ENCODE assay signal across 18 mouse cellular contexts in the genomic region with DNA sequence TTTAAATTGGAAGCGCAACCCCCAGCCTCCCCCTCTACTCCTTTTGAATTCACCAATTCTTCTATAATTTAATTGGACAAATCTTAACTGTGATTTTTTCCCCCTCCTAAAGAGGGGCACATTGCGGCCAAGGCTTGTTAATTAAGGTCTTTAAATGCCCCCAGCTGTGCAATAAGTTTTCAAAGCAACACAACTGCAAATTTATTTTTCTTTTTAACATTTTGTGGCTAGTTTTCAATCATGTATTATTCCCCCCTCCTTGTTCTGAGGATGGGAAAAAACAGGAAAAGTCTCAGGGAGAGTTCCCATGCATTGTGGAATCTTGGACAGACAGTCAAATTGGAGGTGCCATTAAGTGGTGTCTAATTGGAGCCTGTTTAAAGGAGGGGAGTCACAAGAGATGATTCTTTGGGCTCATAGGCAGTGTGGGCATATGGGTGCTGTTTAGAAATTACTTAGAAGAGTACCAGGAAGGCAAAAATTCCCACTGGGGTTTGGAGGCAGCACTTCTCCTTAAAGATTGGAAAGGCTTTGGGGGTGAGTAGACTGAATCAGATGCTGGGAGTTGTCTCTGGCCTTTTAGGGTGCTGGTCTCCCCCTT.
"Had no signal": no experiment of that assay in that cellular context is flagged by ENCODE, and none has a peak within 500 bp of the region (broad histone marks: within the 10 kb centered on the region; RNA-seq: fewer than 3 reads in every experiment).

No protein-coding gene starts in this region.

- H3K9ac ChIP-seq: limb, embryonic 13.5 days; liver, embryonic 12.5 days; liver, embryonic 15.5 days; lung, embryonic 15.5 days; midbrain, embryonic 12.5 days had no signal

- H3K27ac ChIP-seq: kidney, postnatal 0 days; layer of hippocampus, adult 2 months; limb, embryonic 10.5 days; limb, embryonic 13.5 days; liver, embryonic 12.5 days; liver, embryonic 15.5 days; lung, embryonic 15.5 days; midbrain, embryonic 12.5 days had no signal

- H3K9me3 ChIP-seq: limb, embryonic 10.5 days; limb, embryonic 13.5 days; liver, embryonic 12.5 days; liver, embryonic 15.5 days; lung, embryonic 15.5 days; midbrain, embryonic 12.5 days had no signal

- ATAC-seq: liver, embryonic 12.5 days; midbrain, embryonic 16.5 days had no signal

- H3K27me3 ChIP-seq: limb, embryonic 13.5 days; liver, embryonic 12.5 days; liver, embryonic 15.5 days; lung, embryonic 15.5 days; midbrain, embryonic 12.5 days had no signal

- H3K36me3 ChIP-seq: limb, embryonic 10.5 days; limb, embryonic 13.5 days; liver, embryonic 12.5 days; liver, embryonic 15.5 days; lung, embryonic 15.5 days; midbrain, embryonic 12.5 days had no signal

- H3K4me2 ChIP-seq: limb, embryonic 13.5 days; liver, embryonic 12.5 days; liver, embryonic 15.5 days; lung, embryonic 15.5 days; midbrain, embryonic 12.5 days had no signal

- H3K4me1 ChIP-seq: limb, embryonic 13.5 days; liver, embryonic 12.5 days; liver, embryonic 15.5 days; lung, embryonic 15.5 days had no signal

- DNase-seq: kidney, postnatal 25 days; layer of hippocampus, adult 9-11 months; liver; lung, adult 18-20 months; lung, postnatal 14 days; lung, postnatal 4 days; thymus, adult 18-20 months; thymus, postnatal 36 days had no signal

- H3K4me3 ChIP-seq: layer of hippocampus, adult 2 months; limb, embryonic 10.5 days; limb, embryonic 13.5 days; liver, embryonic 12.5 days; liver, embryonic 15.5 days; lung, embryonic 15.5 days; midbrain, embryonic 12.5 days; myocyte had no signal
